Mouse (Mus musculus) fibroblast of lung, adult 2 months (primary cell): ENCODE measurements around the gene Srd5a3.

Source experiments
- DNase-seq: peaks from one replicate; pipeline ENCODE4 v3.0.0-alpha.2; 2011; ENCODE audit warnings: low read depth

Gene Srd5a3

GRCm38 (mm10) chr5:76153430-76153829, 13.4 kb downstream of the Srd5a3 start:
- no peak for DNase-seq

DNA sequence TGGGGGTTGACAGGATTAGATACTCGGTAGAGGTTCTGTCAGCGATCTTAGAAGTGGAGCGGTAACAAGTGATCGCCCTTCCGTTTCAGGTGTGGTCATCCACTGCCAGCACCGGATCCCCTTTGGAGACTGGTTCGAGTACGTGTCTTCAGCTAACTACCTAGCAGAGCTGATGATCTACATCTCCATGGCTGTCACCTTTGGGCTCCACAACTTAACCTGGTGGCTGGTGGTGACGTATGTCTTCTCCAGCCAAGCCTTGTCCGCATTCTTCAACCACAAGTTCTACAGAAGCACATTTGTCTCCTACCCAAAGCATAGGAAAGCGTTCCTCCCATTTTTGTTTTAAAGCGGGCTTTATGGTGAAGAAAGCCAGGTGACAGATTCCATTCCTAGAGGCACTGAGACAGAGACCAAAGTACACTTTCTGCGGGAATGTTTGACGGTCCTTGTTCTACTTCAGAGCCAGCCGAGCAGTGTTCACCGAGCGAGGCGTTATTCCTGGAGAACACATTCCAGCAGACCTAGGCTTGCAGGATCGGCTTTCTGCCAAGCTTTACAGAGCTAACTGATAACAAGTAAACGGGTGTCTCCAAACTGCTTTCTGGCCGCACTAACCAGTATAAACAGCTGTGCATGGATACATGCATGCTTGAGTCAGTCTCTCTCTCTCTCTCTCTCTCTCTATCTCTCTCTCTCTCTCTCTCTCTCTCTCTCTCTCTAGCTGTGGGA, 14.5 kb downstream of the Srd5a3 start:
- DNase-seq, result no peak

DNA sequence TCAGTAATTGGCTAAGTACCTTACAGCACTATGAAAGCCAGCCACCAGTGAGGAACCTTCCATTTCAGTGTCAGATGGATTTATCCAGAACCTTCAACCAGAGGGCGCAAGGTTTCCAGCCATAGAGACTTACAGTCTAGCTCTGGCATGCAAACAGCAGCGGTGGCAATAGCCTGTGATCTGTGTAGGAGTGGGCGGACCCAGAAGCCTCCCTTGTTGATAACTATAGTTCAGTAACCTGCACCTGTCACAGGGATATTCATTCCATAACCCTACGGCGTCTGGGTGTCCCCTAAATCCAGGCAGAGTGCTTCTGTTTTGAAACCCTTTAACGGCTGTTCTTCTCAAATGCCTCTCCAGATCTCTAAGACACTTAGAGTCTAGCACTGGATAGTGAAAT, 19.5 kb downstream of the Srd5a3 start:
- DNase-seq, result no peak

GRCm38 (mm10) chr5:76160086-76160485, 20.0 kb downstream of the Srd5a3 start:
- DNase-seq, result no peak

GRCm38 (mm10) chr5:76161491-76161890, 21.4 kb downstream of the Srd5a3 start:
- no peak for DNase-seq

DNA sequence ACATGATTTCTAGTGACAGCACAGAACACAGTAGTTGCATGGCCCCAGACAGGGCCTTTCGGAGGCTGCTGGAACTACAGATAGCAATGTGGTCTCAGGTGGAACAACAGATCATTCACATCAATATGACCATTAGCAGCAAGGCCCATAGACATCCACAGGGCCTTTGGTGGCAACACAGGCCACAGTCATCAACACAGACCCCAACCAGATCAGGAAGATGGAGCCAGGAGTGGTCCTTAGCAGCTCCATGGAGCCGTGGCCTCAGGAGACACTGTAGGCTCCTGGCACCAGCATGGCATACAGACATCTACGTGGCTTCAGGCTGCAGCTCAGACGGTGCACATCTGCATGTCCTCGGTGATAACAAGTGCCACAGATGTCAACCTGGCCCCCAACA, 22.9 kb downstream of the Srd5a3 start:
- DNase-seq, result no peak

DNA sequence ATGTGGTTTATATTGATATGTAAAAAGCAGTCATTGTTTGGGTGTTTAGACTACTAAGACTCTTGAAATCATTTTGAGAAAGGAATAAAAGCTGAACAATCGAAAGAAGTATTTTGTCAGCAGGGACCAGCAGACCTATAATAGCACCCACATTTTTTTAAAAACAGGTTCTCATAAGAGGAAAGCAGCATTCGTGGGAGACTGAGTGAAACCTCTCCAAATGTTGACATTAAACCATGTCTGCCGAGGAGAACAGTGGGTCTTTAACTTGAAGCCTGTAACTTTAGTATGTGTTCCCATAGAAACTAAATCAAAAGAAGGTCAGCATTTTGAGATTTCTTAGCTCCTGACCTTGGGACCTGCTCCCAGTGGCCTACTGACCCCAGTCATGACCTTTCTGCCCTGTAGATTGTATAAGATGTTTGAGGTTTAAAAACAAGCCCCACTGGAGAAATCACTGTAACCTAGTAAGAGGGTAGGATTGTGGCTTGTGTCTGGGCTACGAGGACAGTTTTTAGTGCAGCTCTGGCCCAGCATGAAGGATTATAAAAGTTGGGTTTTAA, 23.8 kb downstream of the Srd5a3 start:
- DNase-seq, result no peak

DNA sequence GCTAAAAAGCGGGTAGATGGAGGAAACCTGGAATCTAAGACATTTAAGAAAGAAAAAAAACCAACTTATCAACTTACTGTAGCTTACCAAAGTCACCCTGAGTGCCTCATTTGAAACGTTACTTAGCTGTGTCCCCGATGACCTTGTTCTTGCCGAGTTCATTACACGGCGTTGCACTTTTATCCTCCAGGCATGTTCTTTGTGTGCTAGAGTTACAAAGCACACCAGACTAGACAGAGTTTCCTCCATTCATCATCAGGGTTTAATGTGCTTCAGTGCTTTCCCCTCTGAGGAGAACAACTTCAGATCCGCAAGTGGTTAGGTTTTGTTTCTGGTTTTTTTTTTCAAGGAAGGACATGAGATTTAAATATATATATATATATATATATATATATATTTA, 24.8 kb downstream of the Srd5a3 start:
- DNase-seq, result no peak

DNA sequence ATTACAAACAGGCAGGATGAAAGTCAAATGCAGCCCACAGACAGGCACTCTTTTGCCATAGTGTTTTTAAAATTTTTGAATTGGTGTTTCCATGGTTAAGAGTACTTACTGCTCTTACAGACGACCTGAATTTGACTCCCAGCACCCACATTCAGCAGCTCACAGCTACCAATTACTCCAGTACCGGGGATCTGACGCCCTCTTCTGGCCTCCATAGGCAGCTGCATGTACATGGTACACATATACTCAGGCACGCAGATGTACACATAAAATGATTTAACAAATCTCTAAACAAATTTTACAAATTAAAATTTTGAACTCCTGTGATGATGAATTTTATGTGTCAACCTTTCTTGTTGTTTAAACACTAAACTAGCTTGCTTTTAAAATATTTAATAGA, 30.5 kb downstream of the Srd5a3 start:
- DNase-seq, result no peak

DNA sequence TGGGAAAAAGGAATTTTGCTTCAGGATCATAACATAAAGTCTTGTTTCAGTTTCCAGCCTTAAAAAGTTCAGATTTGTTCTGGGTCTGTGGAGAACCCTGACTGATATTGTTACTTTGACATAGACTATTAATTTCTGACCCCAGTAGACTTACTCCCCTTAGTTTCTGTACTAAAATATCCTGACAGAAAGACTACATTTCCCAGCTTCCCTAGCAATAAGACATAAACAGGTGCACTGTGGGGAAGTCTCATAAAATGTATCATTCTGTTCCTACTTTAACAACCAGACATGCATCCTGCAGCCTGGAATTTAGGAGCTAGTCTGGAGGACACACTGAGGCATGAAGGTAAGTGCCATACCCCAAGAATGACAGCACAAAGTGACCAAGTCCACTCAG, 31.0 kb downstream of the Srd5a3 start:
- no peak for DNase-seq

- no peak for DNase-seq
These were observed 35.0 kb downstream of the Srd5a3 start for GRCm38 (mm10) chr5:76175051-76175450.

DNA sequence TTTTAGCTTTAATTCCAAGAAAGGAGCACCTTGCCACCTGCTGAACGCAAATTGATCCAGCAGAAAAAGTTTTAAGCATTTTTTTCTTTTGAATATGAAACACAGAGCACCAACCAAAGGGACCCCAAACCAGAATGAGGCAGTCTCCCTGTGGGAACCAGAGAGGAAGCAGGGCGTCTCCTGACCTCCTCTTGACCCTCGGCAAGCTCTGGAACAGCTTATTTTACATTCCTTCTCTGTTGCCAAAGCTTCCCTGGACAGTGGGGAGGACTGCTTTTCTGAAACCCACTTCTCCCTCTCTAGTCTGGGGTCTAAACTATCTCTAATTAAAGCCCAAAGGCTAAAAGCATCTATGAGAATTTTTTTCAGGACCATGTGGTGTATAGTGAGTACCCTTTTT, 36.3 kb downstream of the Srd5a3 start:
- no peak for DNase-seq

DNA sequence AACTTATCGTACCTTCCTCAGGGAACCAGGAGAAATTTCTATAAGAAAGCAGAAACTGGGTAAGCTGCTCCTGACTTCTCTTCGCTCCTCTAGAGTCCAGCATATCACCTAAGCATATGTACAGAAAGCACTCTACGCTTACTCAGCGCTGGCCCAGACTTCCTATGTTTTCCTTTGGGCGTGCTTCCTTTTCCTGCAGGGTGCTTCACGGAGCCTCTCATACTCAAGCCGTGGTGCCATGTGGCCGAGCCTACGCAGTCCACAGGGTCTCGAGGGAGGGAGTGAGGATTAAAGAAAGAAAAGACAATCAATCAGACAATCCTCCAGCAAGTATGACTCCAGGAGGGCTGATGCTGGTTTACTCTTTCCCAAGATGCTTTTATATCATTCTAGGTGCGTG, 36.8 kb downstream of the Srd5a3 start:
- DNase-seq, result no peak

DNA sequence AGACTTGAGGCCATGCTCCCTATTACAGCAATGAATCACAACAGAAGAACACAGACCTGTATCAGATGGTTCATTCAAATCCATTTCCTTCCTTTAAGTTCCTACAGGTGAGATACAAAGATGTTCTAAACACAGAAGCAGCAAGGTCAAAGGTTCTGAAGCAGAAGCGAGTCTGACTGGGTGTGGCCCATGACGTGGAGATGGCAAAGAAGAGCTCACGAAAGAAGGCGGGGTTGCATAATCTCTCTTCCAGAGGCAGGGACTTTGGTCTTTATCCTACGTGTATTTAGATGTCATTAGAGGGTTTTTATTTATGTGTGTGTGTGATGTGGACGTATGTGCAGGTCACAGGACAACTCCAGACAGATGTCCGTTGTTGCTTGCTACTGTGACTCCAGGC, 37.6 kb downstream of the Srd5a3 start:
- DNase-seq, result no peak

GRCm38 (mm10) chr5:76179171-76179570, 39.1 kb downstream of the Srd5a3 start:
- no peak for DNase-seq

GRCm38 (mm10) chr5:76179791-76180190, 39.7 kb downstream of the Srd5a3 start:
- DNase-seq, result no peak

- DNase-seq, result no peak
These were observed 42.3 kb downstream of the Srd5a3 start for GRCm38 (mm10) chr5:76182326-76182725.

DNA sequence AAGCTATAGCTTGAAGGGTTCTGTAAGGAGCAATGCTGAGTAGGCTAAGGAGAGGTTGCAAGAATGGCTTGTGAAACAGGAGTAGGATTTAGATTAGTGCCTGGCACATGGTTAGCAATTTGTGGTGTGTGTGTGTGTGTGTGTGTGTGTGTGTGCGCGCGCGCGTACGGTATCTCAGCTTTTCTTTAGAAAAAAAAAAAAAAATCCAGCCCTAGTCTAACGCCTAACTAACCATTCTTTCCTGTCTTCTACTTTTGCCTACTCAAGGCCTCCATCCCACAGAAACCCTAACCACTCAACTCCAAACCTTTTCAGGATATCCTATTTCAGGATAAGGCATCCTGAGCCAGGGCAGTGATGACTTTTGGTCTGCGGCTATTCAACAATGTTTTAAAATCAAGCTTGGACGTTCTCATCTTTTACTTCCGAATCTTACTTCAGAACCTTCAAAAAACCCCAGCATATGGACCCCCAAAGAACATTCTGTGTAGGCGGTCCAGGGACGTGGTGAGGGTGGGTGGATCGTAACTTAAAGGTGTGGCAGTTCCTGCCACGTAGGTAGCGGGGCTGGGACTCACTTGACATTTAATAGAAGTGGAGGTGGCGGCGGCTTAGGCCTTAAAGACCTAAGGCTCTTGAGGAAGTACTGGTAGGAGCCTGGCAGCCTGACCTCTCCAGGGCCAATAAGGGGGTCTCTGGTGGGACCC, 43.1 kb downstream of the Srd5a3 start:
- no peak for DNase-seq

DNA sequence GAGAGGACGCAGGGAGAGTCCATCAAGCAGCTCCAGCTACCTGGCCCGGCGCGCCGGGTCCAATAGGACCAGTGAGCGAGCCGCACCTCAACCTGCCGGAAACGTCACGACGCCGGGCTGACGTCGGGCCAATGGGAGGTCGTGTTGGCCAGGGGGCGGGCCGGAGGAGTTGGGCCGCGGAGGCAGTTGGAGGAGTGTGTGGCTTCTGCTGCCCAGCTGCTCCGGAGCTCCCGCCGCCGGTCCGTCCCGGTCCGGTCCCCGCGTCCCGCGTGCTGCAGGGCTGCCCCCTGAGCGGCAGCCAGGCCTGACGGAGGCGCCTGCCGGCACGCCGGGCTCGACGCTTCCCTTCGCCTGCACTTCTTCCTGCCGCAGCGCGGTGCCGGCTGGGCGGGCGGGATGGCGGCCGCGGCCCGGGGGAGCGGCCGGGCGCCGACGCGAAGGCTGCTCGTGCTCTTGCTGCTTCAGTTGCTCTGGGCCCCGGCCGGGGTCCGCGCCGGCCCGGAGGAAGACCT, 43.7 kb downstream of the Srd5a3 start, which contains the start of gene Tmem165:
TSS of gene Tmem165 (plus strand) at position 131 of the 512 bp plus-strand sequence.
- peak; percentile 70 for DNase-seq

DNA sequence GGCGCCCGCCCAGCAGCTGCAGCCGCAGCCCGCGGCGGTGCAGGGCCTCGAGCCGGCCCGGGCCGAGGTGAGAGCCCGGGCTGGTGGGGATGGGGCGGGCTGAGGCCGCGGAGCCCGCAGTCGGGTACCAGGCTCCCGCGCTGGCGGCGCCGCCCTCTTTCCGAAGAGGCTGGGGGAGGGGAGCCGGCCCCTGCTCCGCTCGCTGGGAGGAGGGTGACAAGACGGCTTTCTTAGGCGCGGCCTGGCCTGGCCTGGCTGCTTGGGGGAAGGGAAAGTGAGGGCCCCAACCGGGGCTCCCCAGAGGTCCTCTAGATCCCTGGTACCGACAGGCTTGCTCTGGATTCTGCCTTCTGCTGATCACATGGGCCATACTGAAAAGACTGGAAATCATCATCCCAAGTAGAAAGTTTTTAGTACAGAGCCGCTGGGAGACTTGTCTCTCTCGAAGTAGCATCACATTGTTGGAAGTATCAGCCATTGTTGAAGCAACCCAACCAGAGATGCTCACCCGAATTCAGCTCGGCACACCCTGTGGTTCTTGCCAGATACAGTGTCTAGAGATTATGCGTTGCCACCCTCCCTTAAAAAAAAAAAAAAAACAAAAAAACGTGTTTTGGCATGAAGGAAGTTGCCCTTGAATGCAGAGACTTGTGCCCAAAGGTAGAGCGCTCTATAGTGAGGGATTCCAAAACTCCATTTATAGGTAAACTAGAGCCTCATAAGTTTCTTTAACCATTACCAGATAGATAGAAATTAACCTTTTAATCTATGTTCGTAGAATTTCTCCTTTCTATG, 44.4 kb downstream of the Srd5a3 start:
- DNase-seq, result no peak

DNA sequence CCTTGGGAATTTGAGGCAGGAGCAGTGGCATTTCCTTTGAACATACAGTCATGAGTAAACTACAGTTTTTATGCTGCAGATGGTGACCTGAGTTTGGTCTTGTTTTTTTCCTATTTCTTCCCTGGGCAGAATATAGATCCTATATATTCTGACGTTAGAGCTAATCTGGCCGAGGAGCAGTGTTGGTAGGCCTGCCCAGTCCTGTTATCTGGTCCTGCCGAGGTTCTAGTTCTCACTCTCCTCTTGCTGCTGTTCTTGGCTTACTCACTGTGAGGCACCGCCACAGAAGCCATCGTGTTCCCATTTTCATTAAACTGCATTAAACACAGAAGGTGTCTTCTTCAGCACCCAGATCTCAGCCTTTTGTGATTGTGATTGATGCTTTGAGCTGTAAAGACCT, 47.8 kb downstream of the Srd5a3 start:
- no peak for DNase-seq

DNA sequence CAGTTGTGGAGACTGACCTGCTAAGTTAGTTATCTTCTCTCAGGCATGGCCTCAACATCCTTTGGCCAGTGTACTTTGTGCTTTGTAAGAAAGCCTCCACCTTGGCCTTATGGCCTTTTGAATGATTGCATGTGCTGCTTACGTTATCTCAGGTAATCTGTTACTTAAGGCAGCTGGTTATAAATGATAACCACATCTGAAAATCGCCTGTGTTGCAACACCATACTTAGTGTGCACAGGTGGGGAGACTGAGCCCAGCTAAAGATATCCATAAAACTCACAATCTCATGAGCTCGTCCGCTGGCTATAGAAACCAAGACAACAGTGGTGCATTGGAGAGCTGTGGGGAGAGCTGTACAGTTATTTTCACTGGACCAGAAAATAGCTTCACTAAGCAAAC, 50.5 kb downstream of the Srd5a3 start:
- no peak for DNase-seq
